In genomic region chr14:79662001-79662400, GRCm38 (mm10) we compare ENCODE assay signal across 8 mouse cellular contexts. TPM values are rescaled to one million over a fixed set of nuclear protein-coding genes. Genes with fewer than 3 reads are reported as not detected.
DNase-seq lines count a peak whose midpoint lies in the region; ATAC-seq and TF ChIP-seq lines count a peak whose summit lies in the region.

TSS of gene Cnmd (minus strand) at chr14:79662170.

- ATAC-seq in liver, embryonic 11.5 days (replicated peaks; ENCODE audit: low FRiP score), result no peak
- no peak for ATAC-seq in stomach, embryonic 16.5 days (ENCODE audit: insufficient read depth, low FRiP score)

- no peaks in the 10 kb centered on the region for H3K9me3 ChIP-seq in liver, embryonic 11.5 days (ENCODE audit: control insufficient read depth, low read length)
- no peaks in the 10 kb centered on the region for H3K9me3 ChIP-seq in stomach, embryonic 16.5 days (replicated peaks; ENCODE audit: control insufficient read depth, low read length)

- no peak for DNase-seq in gastrocnemius, adult 2 months
- DNase-seq in gastrocnemius, adult 18-20 months (ENCODE audit: low spot score), result no peak
- DNase-seq in spleen, adult 2 months (ENCODE audit: low read depth in 1 of 2, low spot score in 2 of 2), result no peak
- DNase-seq in spleen, adult 12 weeks (ENCODE audit: low spot score), result no peak
- DNase-seq in liver, embryonic 11.5 days (ENCODE audit: low spot score), result no peak
- DNase-seq in adrenal gland, postnatal 14 days, result no peak
- DNase-seq in gastrocnemius, adult 8-10 months (ENCODE audit: low spot score in 2 of 2), result no peak

- no peak for TF ChIP-seq POLR2A in spleen, adult 2 months (IDR thresholded peaks at IDR 0.05; ENCODE audit: low read depth, low read length)

- no peaks in the 10 kb centered on the region for H3K36me3 ChIP-seq in spleen, adult 2 months (ENCODE audit: control insufficient read depth, insufficient read depth, low read length)
- no peaks in the 10 kb centered on the region for H3K36me3 ChIP-seq in liver, embryonic 11.5 days (ENCODE audit: control insufficient read depth, insufficient read depth, low read length)
- no peaks in the 10 kb centered on the region for H3K36me3 ChIP-seq in stomach, embryonic 16.5 days (ENCODE audit: control insufficient read depth, insufficient read depth, low read length)

- H3K27ac ChIP-seq in gastrocnemius, adult 2 months, result no peak within 1 kb of the TSS
- H3K27ac ChIP-seq in spleen, adult 2 months (ENCODE audit: insufficient read depth, low read length), result no peak within 1 kb of the TSS
- no peak within 1 kb of the TSS for H3K27ac ChIP-seq in liver, embryonic 11.5 days (ENCODE audit: low read depth, low read length)
- no peak within 1 kb of the TSS for H3K27ac ChIP-seq in stomach, embryonic 16.5 days (ENCODE audit: low read length)

- H3K4me1 ChIP-seq in spleen, adult 2 months (ENCODE audit: control insufficient read depth, insufficient read depth, insufficient read length), result peaks cover 3% of the 10 kb centered on the region; the same call in 1 of the 2 replicates
- 0 out of 2 replicates have a peak, but pooled peaks cover 4% of the 10 kb centered on the region for H3K4me1 ChIP-seq in liver, embryonic 11.5 days (replicated peaks; ENCODE audit: control insufficient read depth, insufficient read depth, low read length)
- 0 out of 2 replicates have a peak, but pooled peaks cover 6% of the 10 kb centered on the region for H3K4me1 ChIP-seq in stomach, embryonic 16.5 days (ENCODE audit: control insufficient read depth, insufficient read depth, low read length)

- 62% methylated on average over 4 of the region's 4 CpGs for WGBS in spleen, adult 2 months
- WGBS in liver, embryonic 11.5 days, result 55% methylated on average over 4 of the region's 4 CpGs
- WGBS in stomach, embryonic 16.5 days, result 66% methylated on average over 4 of the region's 4 CpGs

- H3K4me2 ChIP-seq in liver, embryonic 11.5 days, result peak within 1 kb of the TSS; percentile 60
- peak within 1 kb of the TSS; percentile 45 for H3K4me2 ChIP-seq in stomach, embryonic 16.5 days (ENCODE audit: low read depth, low read length)

- H3K4me3 ChIP-seq in gastrocnemius, adult 2 months, result peak within 1 kb of the TSS; percentile 60
- H3K4me3 ChIP-seq in spleen, adult 2 months (ENCODE audit: extremely low read depth, insufficient read depth, insufficient read length), result peak within 1 kb of the TSS; percentile 24
- peak within 1 kb of the TSS; percentile 17; the same call in 1 of the 2 replicates for H3K4me3 ChIP-seq in liver, embryonic 11.5 days (ENCODE audit: low read depth, low read length)
- peak within 1 kb of the TSS; percentile 18 for H3K4me3 ChIP-seq in stomach, embryonic 16.5 days (replicated peaks; ENCODE audit: low read length)

- H3K9ac ChIP-seq in liver, embryonic 11.5 days (ENCODE audit: low read depth, low read length), result no peak within 1 kb of the TSS
- peak within 1 kb of the TSS; percentile 39; the same call in 1 of the 2 replicates for H3K9ac ChIP-seq in stomach, embryonic 16.5 days (ENCODE audit: low read length)

- no peaks in the 10 kb centered on the region for H3K27me3 ChIP-seq in spleen, adult 2 months (ENCODE audit: control insufficient read depth, insufficient read depth, low read length)
- no peaks in the 10 kb centered on the region for H3K27me3 ChIP-seq in liver, embryonic 11.5 days (replicated peaks; ENCODE audit: control insufficient read depth, insufficient read depth, low read length)
- H3K27me3 ChIP-seq in stomach, embryonic 16.5 days (ENCODE audit: control insufficient read depth, insufficient read depth, low read length), result no peaks in the 10 kb centered on the region

- intact Hi-C loops in gastrocnemius, adult 2 months (cut with DNase I), result no loop called here

- no peak for TF ChIP-seq CTCF in gastrocnemius, adult 2 months (IDR thresholded peaks at IDR 0.05)
- TF ChIP-seq CTCF in spleen, adult 2 months (IDR thresholded peaks at IDR 0.05; ENCODE audit: extremely low read depth, insufficient read depth, insufficient read length, insufficient replicate concordance), result no peak

RNA-seq across cellular contexts. Expression of gene Cnmd, which starts in this region (rescaled TPM):
- total RNA-seq in gastrocnemius, adult 2 months (2021), result under 1 TPM in 1 of 2 experiments, not detected in 1; 0.73 TPM
- under 1 TPM; 0.17 to 0.41 TPM for total RNA-seq in gastrocnemius, adult 18-20 months (2021)
- not detected in 2 replicates for polyA plus RNA-seq in spleen, adult 2 months (2012; rRNA removed)
- 0.37 TPM in 1 of 2 replicates, not detected in the other for polyA plus RNA-seq in liver, embryonic 11.5 days (2014; fragmentation: Nextera tagmentation; extraction: Ambion mirVana)
- polyA plus RNA-seq in stomach, embryonic 16.5 days (2015; fragmentation: Nextera tagmentation; extraction: Ambion mirVana), result 2.0 and 3.1 TPM in 2 replicates
- total RNA-seq in adrenal gland, postnatal 14 days (2021), result 1.6 and 2.9 TPM in 2 replicates
- total RNA-seq in gastrocnemius, adult 8-10 months (2022), result under 1 TPM in 3 of 4 experiments, not detected in 1; 0.22 to 0.94 (median 0.83) TPM
